Mouse (Mus musculus): ENCODE data around the gene Dnase1. TPM values are rescaled to one million over a fixed set of nuclear protein-coding genes. Genes with fewer than 3 reads are reported as not detected.

Gene Dnase1
- polyA plus RNA-seq, 1 experiment from 2014 or later: 3.5 TPM

Small RNA genes within 50 kb of the gene (microRNA-seq; reads per million reads assigned to microRNA genes)
- not detected for gene Gm23413

Other genes with a start within 250 kb of the Dnase1 start
- not detected in 2 replicates for gene Olfr15, start 206.1 kb upstream of the Dnase1 start, polyA plus RNA-seq (2015; fragmentation: Nextera tagmentation; extraction: Ambion mirVana)
- 0.85 and 0.90 TPM in 2 replicates for gene Zfp174, start 189.7 kb upstream of the Dnase1 start, polyA plus RNA-seq (2015; fragmentation: Nextera tagmentation; extraction: Ambion mirVana)
- gene Naa60, start 164.6 kb upstream of the Dnase1 start, polyA plus RNA-seq (2015; fragmentation: Nextera tagmentation; extraction: Ambion mirVana): 37.1 and 40.0 TPM in 2 replicates
- gene Zfp597, start 152.4 kb upstream of the Dnase1 start, polyA plus RNA-seq (2015; fragmentation: Nextera tagmentation; extraction: Ambion mirVana): 6.1 TPM in 2 replicates
- 0.26 and 0.31 TPM in 2 replicates for gene Gm20695, start 152.3 kb upstream of the Dnase1 start, polyA plus RNA-seq (2015; fragmentation: Nextera tagmentation; extraction: Ambion mirVana)
- gene 1700037C18Rik, start 128.3 kb upstream of the Dnase1 start, polyA plus RNA-seq (2015; fragmentation: Nextera tagmentation; extraction: Ambion mirVana): 9.7 and 10.0 TPM in 2 replicates
- gene Cluap1, start 128.1 kb upstream of the Dnase1 start, polyA plus RNA-seq (2015; fragmentation: Nextera tagmentation; extraction: Ambion mirVana): 15.6 and 16.4 TPM in 2 replicates
- gene Nlrc3, start 60.3 kb upstream of the Dnase1 start, polyA plus RNA-seq (2015; fragmentation: Nextera tagmentation; extraction: Ambion mirVana): 1.8 and 2.5 TPM in 2 replicates
- 8.8 and 8.9 TPM in 2 replicates for gene Slx4, start 33.2 kb upstream of the Dnase1 start, polyA plus RNA-seq (2015; fragmentation: Nextera tagmentation; extraction: Ambion mirVana)
- 128 and 142 TPM in 2 replicates for gene Trap1, start 40.9 kb downstream of the Dnase1 start, polyA plus RNA-seq (2015; fragmentation: Nextera tagmentation; extraction: Ambion mirVana)
- gene Crebbp, start 177.1 kb downstream of the Dnase1 start, polyA plus RNA-seq (2015; fragmentation: Nextera tagmentation; extraction: Ambion mirVana): 19.0 and 20.6 TPM in 2 replicates